Mouse (Mus musculus): ENCODE results near the gene Pde7b. TPM values are rescaled to one million over a fixed set of nuclear protein-coding genes. Genes with fewer than 3 reads are reported as not detected.
A peak's percentile ranks its signal among the peaks of the same experiment; 100 is the strongest.
"Not testable (repeated sequence)": the region's sequence is repeated elsewhere in the genome, so short reads cannot be mapped to it uniquely, and the experiment has no call there.

Pde7b gene
- polyA plus RNA-seq, 1 experiment from 2014 or later = 5.2 TPM

DNA sequence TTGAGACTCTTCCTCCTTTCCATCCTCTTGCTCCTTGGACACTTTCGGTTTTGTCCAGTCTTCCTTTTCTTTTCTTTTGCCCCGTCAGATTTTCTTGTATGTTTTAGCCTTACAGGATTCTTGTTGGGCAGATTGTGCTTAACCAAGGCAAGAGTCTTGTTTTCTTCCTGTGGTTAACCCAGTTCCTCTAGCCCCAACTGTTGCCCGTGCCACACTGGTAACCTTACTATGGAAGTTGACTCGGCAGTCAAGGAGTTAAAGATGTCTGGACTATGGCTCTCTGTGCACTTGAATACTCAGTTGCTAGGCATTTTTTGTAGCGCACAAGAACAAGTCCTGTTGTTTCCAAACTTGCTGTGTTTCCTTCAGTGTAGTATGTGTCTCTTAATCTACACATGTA is 193.0 kb downstream of the Pde7b start:
- Histone ChIP-seq H3K4me1 (ENCODE audit: control insufficient read depth, insufficient read depth, low read length) (peaks cover 11% of the 10 kb centered on the region; the same call in 1 of the 2 replicates), H3K9ac (ENCODE audit: low read depth, low read length) (no peak overlapping the region), H3K4me3 (ENCODE audit: low read length) (no peak overlapping the region), H3K4me2 (replicated peaks; ENCODE audit: low read depth, low read length) (no peak overlapping the region), H3K36me3 (ENCODE audit: control insufficient read depth, insufficient read depth, low read length) (no peaks in the 10 kb centered on the region), H3K27me3 (ENCODE audit: control insufficient read depth, insufficient read depth, low read length) (no peaks in the 10 kb centered on the region), H3K9me3 (ENCODE audit: control insufficient read depth, low read length) (no peaks in the 10 kb centered on the region), H3K27ac (ENCODE audit: low read depth, low read length) (no peak overlapping the region)
- WGBS = 89% methylated on average over 5 of the region's 5 CpGs
- ATAC-seq (ENCODE audit: low FRiP score, low TSS enrichment) = no peak

DNA sequence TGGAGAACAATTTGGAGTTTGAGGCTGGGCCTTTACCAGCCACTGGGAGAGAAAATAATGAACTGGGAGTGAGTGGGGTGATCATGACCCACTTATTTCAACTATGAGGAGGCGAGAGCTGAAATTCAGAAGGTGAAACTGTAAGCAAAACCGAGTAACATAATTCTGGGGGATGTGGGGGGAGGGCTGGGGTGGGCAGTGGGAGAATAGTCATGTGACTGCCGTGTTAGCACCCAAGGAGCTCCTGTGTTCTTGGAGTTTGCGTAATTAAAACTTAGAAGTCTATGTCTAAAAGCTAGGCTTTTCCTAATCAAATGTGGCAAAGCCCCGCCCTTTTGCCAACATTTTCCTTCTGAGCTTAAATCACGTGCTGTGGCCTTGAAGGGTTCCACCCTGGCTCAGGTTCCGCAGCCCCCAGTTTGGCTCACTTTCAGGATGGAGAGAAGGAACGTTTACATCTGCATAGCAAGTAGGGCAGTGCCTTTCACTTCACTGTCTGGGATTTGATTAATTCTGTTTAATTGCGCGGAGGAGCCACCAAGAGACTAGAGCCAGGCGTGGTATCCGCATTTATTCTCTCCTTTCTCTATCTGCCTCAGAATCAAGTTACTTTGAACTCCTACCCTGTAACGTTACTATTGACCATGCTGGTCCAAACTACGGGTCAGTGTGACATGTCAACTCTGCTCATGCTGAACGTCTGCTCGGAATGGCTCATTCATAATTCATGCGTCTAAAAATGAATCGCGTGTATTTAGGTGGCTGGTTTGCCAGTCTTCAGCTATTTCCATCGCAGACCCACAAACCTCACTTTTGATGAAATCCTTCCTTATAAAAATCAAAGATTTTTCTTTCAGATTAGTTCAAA is 196.1 kb downstream of the Pde7b start:
- H3K9me3 ChIP-seq (ENCODE audit: control insufficient read depth, low read length) = no peaks in the 10 kb centered on the region
- H3K4me1 ChIP-seq (ENCODE audit: control insufficient read depth, insufficient read depth, low read length) = peaks cover 9% of the 10 kb centered on the region; the same call in 1 of the 2 replicates
- H3K9ac ChIP-seq (ENCODE audit: low read depth, low read length) = no peak overlapping the region
- no peaks in the 10 kb centered on the region for H3K27me3 ChIP-seq (ENCODE audit: control insufficient read depth, insufficient read depth, low read length)
- H3K4me3 ChIP-seq (ENCODE audit: low read length) = no peak overlapping the region
- no peaks in the 10 kb centered on the region for H3K36me3 ChIP-seq (ENCODE audit: control insufficient read depth, insufficient read depth, low read length)
- H3K4me2 ChIP-seq (replicated peaks; ENCODE audit: low read depth, low read length) = no peak overlapping the region
- 55% methylated on average over 20 of the region's 20 CpGs for WGBS
- H3K27ac ChIP-seq (ENCODE audit: low read depth, low read length) = no peak overlapping the region
- peak; percentile 69 for ATAC-seq (ENCODE audit: low FRiP score, low TSS enrichment)

DNA sequence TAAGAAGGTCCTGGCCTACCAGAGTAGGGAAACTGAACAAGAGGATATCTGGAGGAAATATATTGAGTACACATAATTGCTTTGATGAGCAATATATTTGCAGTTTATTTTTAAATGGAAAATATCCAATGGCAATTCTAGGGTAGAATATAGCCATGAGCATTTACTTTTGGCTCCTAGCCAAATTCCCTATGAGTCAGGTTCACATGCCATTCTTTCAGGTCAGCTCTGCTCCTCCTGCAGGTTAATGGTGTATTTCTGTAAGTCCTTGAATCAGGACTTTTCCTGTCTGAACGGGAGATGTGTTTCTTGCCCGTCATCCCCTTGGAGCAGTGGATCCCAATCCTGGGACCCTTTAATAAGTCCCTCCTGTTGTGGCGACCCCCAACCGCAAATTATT is 197.1 kb downstream of the Pde7b start:
- H3K27me3 ChIP-seq (ENCODE audit: control insufficient read depth, insufficient read depth, low read length) = no peaks in the 10 kb centered on the region
- no peak for ATAC-seq (ENCODE audit: low FRiP score, low TSS enrichment)
- H3K4me3 ChIP-seq (ENCODE audit: low read length) = no peak overlapping the region
- no peak overlapping the region for H3K27ac ChIP-seq (ENCODE audit: low read depth, low read length)
- H3K36me3 ChIP-seq (ENCODE audit: control insufficient read depth, insufficient read depth, low read length) = no peaks in the 10 kb centered on the region
- H3K4me1 ChIP-seq (ENCODE audit: control insufficient read depth, insufficient read depth, low read length) = peaks cover 9% of the 10 kb centered on the region; the same call in 1 of the 2 replicates
- no peaks in the 10 kb centered on the region for H3K9me3 ChIP-seq (ENCODE audit: control insufficient read depth, low read length)
- no peak overlapping the region for H3K4me2 ChIP-seq (replicated peaks; ENCODE audit: low read depth, low read length)
- WGBS = 77% methylated on average over 4 of the region's 4 CpGs
- H3K9ac ChIP-seq (ENCODE audit: low read depth, low read length) = no peak overlapping the region

DNA sequence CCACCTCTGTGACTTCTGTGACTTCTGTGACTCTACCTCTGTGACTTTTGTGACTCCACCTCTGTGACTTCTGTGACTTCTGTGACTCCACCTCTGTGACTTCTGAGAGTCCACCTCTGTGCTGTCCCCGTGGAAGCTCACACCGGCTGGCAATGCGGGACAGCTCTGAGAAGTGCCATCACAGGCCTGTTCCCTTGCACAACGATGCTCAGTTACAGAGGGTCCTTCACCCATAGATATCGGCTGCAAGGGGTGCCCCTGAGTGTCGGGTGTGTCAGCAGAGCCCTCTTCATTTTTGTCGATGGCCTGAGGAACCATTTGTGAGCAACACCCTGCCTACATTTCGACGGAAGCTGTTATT is 206.4 kb downstream of the Pde7b start:
- H3K4me2 ChIP-seq (replicated peaks; ENCODE audit: low read depth, low read length) = no peak overlapping the region
- no peak overlapping the region for H3K27ac ChIP-seq (ENCODE audit: low read depth, low read length)
- H3K9me3 ChIP-seq (ENCODE audit: control insufficient read depth, low read length) = no peaks in the 10 kb centered on the region
- ATAC-seq (ENCODE audit: low FRiP score, low TSS enrichment) = no peak
- H3K9ac ChIP-seq (ENCODE audit: low read depth, low read length) = no peak overlapping the region
- H3K27me3 ChIP-seq (ENCODE audit: control insufficient read depth, insufficient read depth, low read length) = no peaks in the 10 kb centered on the region
- H3K4me1 ChIP-seq (ENCODE audit: control insufficient read depth, insufficient read depth, low read length) = no peaks in the 10 kb centered on the region
- H3K4me3 ChIP-seq (ENCODE audit: low read length) = no peak overlapping the region
- 85% methylated on average over 9 of the region's 9 CpGs for WGBS
- no peaks in the 10 kb centered on the region for H3K36me3 ChIP-seq (ENCODE audit: control insufficient read depth, insufficient read depth, low read length)

DNA sequence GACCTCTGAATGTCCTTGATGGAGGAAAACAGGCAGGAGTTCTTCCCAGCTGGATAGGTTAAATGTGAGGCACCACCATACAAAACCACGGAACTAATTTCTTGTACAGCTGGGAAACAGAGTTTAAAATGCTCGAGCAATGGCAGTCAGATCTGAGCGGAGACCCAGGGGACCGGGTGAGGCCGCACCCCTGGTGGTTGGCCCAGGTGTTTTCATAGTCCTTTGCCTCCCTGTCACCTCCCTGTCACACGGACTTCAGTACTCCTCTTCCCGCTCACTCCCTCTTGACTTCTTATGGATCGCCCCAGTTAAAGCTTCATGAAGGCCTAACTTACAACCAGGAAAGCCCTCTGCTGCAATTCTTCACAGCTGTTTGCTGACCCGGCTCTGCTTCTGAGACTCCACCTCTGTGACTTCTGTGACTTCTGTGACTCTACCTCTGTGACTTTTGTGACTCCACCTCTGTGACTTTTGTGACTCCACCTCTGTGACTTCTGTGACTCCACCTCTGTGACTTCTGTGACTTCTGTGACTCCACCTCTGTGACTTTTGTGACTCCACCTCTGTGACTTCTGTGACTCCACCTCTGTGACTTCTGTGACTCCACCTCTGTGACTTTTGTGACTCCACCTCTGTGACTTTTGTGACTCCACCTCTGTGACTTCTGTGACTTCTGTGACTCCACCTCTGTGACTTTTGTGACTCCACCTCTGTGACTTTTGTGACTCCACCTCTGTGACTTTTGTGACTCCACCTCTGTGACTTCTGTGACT is 206.9 kb downstream of the Pde7b start:
- not testable (repeated sequence) for ATAC-seq (ENCODE audit: low FRiP score, low TSS enrichment)
- 76% methylated on average over 9 of the region's 9 CpGs for WGBS

DNA sequence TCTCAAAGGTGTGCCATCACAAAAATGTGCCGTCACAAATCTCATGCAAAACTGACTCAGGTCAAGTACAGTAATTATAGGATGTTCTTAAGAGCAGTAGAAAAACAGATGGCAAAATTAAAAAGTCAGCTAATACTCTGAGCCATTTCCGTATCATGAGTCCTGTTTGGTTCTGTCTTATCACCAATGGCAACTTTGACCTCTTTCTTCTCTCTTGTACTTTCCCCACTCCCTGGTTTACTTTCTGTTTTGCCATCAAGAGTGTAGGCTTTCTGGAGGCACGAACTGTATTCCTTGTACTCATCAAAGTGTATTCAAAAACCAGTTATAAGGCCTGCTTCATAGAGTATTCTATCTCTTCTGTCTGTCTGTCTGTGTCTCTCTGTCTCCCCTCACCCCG is 211.0 kb downstream of the Pde7b start:
- Histone ChIP-seq H3K4me1 (ENCODE audit: control insufficient read depth, insufficient read depth, low read length) (no peaks in the 10 kb centered on the region), H3K4me2 (replicated peaks; ENCODE audit: low read depth, low read length) (no peak overlapping the region), H3K27ac (ENCODE audit: low read depth, low read length) (no peak overlapping the region), H3K4me3 (ENCODE audit: low read length) (no peak overlapping the region), H3K36me3 (ENCODE audit: control insufficient read depth, insufficient read depth, low read length) (no peaks in the 10 kb centered on the region), H3K9me3 (ENCODE audit: control insufficient read depth, low read length) (no peaks in the 10 kb centered on the region), H3K27me3 (ENCODE audit: control insufficient read depth, insufficient read depth, low read length) (no peaks in the 10 kb centered on the region), H3K9ac (ENCODE audit: low read depth, low read length) (no peak overlapping the region)
- ATAC-seq (ENCODE audit: low FRiP score, low TSS enrichment) = no peak
- 79% methylated on average over 4 of the region's 4 CpGs for WGBS

More for the DNA sequence above, 206.9 kb downstream of the Pde7b start:
- not testable (repeated sequence) for H3K9ac ChIP-seq (ENCODE audit: low read depth, low read length); H3K4me1 ChIP-seq (ENCODE audit: control insufficient read depth, insufficient read depth, low read length); H3K4me3 ChIP-seq (ENCODE audit: low read length); H3K36me3 ChIP-seq (ENCODE audit: control insufficient read depth, insufficient read depth, low read length); H3K9me3 ChIP-seq (ENCODE audit: control insufficient read depth, low read length); H3K4me2 ChIP-seq (replicated peaks; ENCODE audit: low read depth, low read length); H3K27ac ChIP-seq (ENCODE audit: low read depth, low read length); H3K27me3 ChIP-seq (ENCODE audit: control insufficient read depth, insufficient read depth, low read length)

DNA sequence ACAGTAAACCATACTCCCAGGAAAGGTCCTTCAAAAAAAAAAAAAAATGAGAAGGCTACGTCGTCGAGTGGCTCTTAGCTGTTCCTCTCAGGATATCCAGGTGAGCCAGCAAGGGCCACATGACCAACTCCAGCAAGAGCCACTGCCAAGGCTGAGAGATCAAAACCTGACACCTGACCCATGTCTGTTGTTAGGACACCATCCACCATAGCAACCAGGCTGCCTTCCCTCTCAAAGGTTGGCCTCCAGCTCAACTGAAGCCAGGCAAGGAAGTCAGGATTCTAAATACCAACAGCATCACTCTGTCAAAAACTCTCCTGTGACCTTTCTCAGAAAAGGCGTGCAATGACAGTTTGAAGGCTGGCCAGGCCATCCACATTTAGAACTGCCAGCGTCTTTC is 211.4 kb downstream of the Pde7b start:
- Histone ChIP-seq H3K27me3 (ENCODE audit: control insufficient read depth, insufficient read depth, low read length) (no peaks in the 10 kb centered on the region), H3K4me3 (ENCODE audit: low read length) (no peak overlapping the region), H3K27ac (ENCODE audit: low read depth, low read length) (no peak overlapping the region), H3K4me2 (replicated peaks; ENCODE audit: low read depth, low read length) (no peak overlapping the region), H3K4me1 (ENCODE audit: control insufficient read depth, insufficient read depth, low read length) (no peaks in the 10 kb centered on the region), H3K9me3 (ENCODE audit: control insufficient read depth, low read length) (no peaks in the 10 kb centered on the region), H3K36me3 (ENCODE audit: control insufficient read depth, insufficient read depth, low read length) (no peaks in the 10 kb centered on the region), H3K9ac (ENCODE audit: low read depth, low read length) (no peak overlapping the region)
- ATAC-seq (ENCODE audit: low FRiP score, low TSS enrichment) = no peak
- 63% methylated on average over 5 of the region's 5 CpGs for WGBS

DNA sequence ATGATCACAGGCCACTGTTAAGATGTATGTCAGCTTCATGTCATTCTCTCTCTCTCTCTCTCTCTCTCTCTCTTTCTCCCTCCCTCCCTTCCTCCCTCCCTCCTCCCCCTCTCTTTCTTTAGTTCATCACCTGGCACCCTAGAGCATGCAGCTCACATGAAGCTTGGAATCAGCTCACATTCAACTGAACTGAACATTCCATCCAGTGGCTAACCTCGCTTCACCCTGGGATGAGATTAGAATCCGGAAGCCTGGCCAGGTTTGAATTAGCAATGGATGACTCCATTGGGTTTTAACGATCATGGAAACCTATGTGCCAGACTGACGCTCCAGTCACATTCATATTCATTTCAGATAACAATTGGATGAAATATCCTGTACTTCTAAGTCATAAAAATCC is 215.1 kb downstream of the Pde7b start:
- WGBS = 85% methylated on average over 4 of the region's 4 CpGs
- Histone ChIP-seq H3K4me1 (ENCODE audit: control insufficient read depth, insufficient read depth, low read length) (0 out of 2 replicates have a peak, but pooled peaks cover 2% of the 10 kb centered on the region), H3K4me2 (replicated peaks; ENCODE audit: low read depth, low read length) (no peak overlapping the region), H3K9ac (ENCODE audit: low read depth, low read length) (no peak overlapping the region), H3K9me3 (ENCODE audit: control insufficient read depth, low read length) (no peaks in the 10 kb centered on the region), H3K4me3 (ENCODE audit: low read length) (no peak overlapping the region), H3K27ac (ENCODE audit: low read depth, low read length) (no peak overlapping the region), H3K27me3 (ENCODE audit: control insufficient read depth, insufficient read depth, low read length) (no peaks in the 10 kb centered on the region), H3K36me3 (ENCODE audit: control insufficient read depth, insufficient read depth, low read length) (no peaks in the 10 kb centered on the region)
- no peak for ATAC-seq (ENCODE audit: low FRiP score, low TSS enrichment)

DNA sequence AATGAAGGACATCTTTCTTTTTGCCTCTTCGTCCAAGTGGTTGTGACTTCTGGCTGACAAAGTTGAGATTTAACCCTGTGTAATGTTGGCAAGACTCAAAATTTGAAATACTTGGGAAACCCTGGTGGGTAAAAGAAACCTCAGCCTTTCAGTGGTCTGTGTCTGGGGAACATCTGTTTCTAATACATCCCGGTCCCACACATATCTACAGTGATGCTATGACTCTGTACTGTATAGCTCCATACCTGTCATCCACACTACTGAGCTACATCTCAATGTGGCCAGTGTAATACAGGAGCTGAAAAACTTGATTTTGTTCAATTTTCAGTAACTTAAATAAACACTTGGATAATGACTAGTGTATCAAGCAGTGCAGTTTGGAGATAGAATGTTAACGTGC is 216.4 kb downstream of the Pde7b start:
- H3K27ac ChIP-seq (ENCODE audit: low read depth, low read length) = no peak overlapping the region
- no peak for ATAC-seq (ENCODE audit: low FRiP score, low TSS enrichment)
- H3K9me3 ChIP-seq (ENCODE audit: control insufficient read depth, low read length) = no peaks in the 10 kb centered on the region
- WGBS = 75% methylated on average over 3 of the region's 3 CpGs
- H3K9ac ChIP-seq (ENCODE audit: low read depth, low read length) = no peak overlapping the region
- no peak overlapping the region for H3K4me2 ChIP-seq (replicated peaks; ENCODE audit: low read depth, low read length)
- no peaks in the 10 kb centered on the region for H3K36me3 ChIP-seq (ENCODE audit: control insufficient read depth, insufficient read depth, low read length)
- no peaks in the 10 kb centered on the region for H3K27me3 ChIP-seq (ENCODE audit: control insufficient read depth, insufficient read depth, low read length)
- 0 out of 2 replicates have a peak, but pooled peaks cover 2% of the 10 kb centered on the region for H3K4me1 ChIP-seq (ENCODE audit: control insufficient read depth, insufficient read depth, low read length)
- no peak overlapping the region for H3K4me3 ChIP-seq (ENCODE audit: low read length)

All from kidney, embryonic 14.5 days (tissue).